Mouse (Mus musculus): Measurements from ENCODE around the gene Ift27. TPM values are rescaled to one million over a fixed set of nuclear protein-coding genes. Genes with fewer than 3 reads are reported as not detected.

The Ift27 gene
- polyA plus RNA-seq (2014; fragmentation: Nextera tagmentation; extraction: Ambion mirVana): 111 and 115 TPM in 2 replicates

DNA sequence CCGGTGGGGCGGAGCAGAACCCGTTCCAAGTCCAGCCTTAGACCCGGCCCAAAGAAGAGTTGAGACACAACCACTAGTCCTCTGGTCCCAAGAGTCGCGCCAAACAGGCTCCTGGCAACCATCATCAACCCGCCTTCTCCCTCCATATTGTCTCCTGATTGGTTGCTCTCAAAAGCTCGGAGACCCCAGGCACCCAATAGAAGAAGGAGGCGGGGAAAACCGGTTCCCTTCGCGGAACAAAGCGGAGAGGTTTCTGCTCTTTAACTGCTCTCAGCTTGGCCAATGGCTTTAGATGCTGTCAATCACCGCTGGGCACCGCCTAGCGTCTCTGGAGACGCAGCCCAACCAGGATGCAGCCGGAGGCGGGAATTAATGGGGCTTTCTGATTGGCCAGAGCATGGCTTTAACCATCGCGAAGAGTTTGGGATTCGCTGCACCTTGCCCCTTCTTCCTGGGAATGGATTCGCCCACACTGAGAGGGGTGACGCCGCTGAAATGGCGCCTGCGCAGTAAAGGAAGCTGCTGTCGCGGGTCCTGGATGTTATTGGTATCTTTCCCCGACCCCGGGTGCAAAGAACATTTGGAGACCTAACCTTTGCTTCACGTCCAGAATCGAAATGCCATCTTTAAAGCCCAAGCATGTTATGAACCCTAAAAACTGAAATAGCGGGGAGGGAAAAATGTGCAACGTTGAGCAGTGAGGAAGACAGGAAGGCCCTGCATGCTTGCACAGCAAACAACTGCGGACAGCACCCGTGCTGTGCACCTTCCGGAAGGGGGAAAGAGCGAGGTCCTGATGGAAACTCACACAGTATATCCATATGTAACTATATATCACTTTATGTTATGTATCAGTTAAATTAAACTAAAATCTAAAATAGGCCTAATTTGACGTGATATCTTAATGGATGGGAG lies at the start of gene Ift27:
Gene Ift27 (minus strand): TSS at position 136 of the 915 bp plus-strand sequence.
- Histone ChIP-seq H3K9ac (replicated peaks; ENCODE audit: low read length) (peak within 1 kb of the TSS; percentile 70), H3K9me3 (replicated peaks; ENCODE audit: control insufficient read depth, low read length) (no peaks in the 10 kb centered on the region), H3K4me1 (ENCODE audit: control insufficient read depth, insufficient read depth, low read length) (no peaks in the 10 kb centered on the region), H3K36me3 (replicated peaks; ENCODE audit: control insufficient read depth, insufficient read depth, low read depth, low read length) (no peaks in the 10 kb centered on the region), H3K27me3 (ENCODE audit: control insufficient read depth, insufficient read depth, low read length) (no peaks in the 10 kb centered on the region), H3K4me3 (ENCODE audit: low read depth, low read length) (peak within 1 kb of the TSS; percentile 53), H3K4me2 (ENCODE audit: low read depth, low read length) (peak within 1 kb of the TSS; percentile 87), H3K27ac (replicated peaks; ENCODE audit: low read depth, low read length) (no peak within 1 kb of the TSS)
- ATAC-seq (replicated peaks; ENCODE audit: insufficient number of reproducible peaks, low FRiP score, low TSS enrichment, low read depth) (peak; percentile 97), DNase-seq (ENCODE audit: low spot score) (peak; percentile 100)
- WGBS: 1% methylated on average over 40 of the region's 40 CpGs

DNA sequence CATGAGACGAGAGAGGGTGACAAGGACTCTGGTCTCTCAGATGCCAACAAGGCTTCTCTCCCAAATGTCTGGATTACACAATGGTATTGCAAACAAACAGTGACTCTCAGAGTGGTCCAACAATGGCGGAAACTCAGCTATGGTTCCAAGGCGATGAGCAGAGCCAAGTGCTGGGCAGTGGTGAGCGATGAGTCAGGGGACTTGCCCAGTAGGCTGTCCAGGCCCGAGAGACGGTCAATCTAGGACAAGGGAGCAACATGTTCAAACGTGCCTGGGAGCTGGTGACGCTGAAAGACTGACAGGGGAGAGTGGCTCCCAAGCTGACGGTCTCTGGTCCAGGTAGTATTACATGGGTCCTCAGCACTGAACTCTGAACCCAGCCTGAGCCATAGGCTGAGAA lies 41.4 kb upstream of the Ift27 start:
- Histone ChIP-seq H3K4me3 (ENCODE audit: low read depth, low read length) (no peak overlapping the region), H3K4me1 (ENCODE audit: control insufficient read depth, insufficient read depth, low read length) (no peaks in the 10 kb centered on the region), H3K9me3 (replicated peaks; ENCODE audit: control insufficient read depth, low read length) (no peaks in the 10 kb centered on the region), H3K36me3 (replicated peaks; ENCODE audit: control insufficient read depth, insufficient read depth, low read depth, low read length) (no peaks in the 10 kb centered on the region), H3K27ac (replicated peaks; ENCODE audit: low read depth, low read length) (no peak overlapping the region), H3K27me3 (ENCODE audit: control insufficient read depth, insufficient read depth, low read length) (no peaks in the 10 kb centered on the region), H3K4me2 (ENCODE audit: low read depth, low read length) (no peak overlapping the region), H3K9ac (replicated peaks; ENCODE audit: low read length) (no peak overlapping the region)
- 80% methylated on average over 9 of the region's 9 CpGs for WGBS
- DNase-seq (ENCODE audit: low spot score) (no peak), ATAC-seq (replicated peaks; ENCODE audit: insufficient number of reproducible peaks, low FRiP score, low TSS enrichment, low read depth) (no peak)

DNA sequence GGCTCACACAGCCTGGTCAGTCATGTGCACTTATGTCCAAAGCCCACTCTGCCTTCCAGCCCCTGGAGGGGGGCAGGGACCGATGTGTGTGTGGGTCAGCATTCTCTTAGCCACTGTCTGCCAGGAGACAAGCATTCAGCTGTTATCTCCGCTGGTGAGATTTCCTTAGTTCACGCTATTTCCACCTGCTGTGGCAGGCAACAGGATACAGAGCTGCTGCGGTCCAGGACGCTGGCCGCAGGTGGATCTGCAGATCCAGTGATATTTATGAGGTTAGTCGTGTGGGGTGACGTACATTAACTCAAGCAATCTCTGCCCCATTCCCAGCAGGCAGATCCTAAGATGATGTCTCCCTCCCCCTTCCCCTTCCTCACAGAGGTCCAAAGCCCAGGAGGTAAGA lies 37.5 kb upstream of the Ift27 start:
- 87% methylated on average over 8 of the region's 8 CpGs for whole genome bisulfite sequencing
- no peaks in the 10 kb centered on the region for H3K27me3 ChIP-seq (ENCODE audit: control insufficient read depth, insufficient read depth, low read length)
- DNase-seq (ENCODE audit: low spot score): no peak
- no peak for ATAC-seq (replicated peaks; ENCODE audit: insufficient number of reproducible peaks, low FRiP score, low TSS enrichment, low read depth)
- H3K9ac ChIP-seq (replicated peaks; ENCODE audit: low read length): no peak overlapping the region
- no peak overlapping the region for H3K4me2 ChIP-seq (ENCODE audit: low read depth, low read length)
- no peak overlapping the region for H3K27ac ChIP-seq (replicated peaks; ENCODE audit: low read depth, low read length)
- no peaks in the 10 kb centered on the region for H3K36me3 ChIP-seq (replicated peaks; ENCODE audit: control insufficient read depth, insufficient read depth, low read depth, low read length)
- H3K4me1 ChIP-seq (ENCODE audit: control insufficient read depth, insufficient read depth, low read length): no peaks in the 10 kb centered on the region
- H3K9me3 ChIP-seq (replicated peaks; ENCODE audit: control insufficient read depth, low read length): no peaks in the 10 kb centered on the region
- H3K4me3 ChIP-seq (ENCODE audit: low read depth, low read length): no peak overlapping the region

DNA sequence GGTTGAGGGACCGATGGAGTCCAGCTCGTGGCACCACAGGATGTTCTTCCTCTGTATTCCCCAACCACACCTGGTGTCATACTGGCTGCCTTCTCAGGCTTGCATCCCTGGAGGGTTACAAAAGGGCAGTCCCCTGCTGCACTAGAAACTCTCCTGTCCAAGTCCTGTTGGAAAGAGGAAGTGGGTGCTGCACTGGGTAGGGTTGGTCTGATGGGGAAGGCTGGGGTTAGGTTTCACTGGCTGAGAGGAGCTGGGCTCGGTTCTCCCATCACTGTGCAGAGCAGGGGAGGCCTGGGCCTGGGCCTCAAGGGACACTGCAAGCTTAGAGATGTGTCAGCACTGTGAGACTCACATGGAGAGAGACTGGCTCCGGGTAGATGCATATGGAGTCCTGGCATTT lies 36.3 kb upstream of the Ift27 start:
- 73% methylated on average over 4 of the region's 4 CpGs for WGBS

DNA sequence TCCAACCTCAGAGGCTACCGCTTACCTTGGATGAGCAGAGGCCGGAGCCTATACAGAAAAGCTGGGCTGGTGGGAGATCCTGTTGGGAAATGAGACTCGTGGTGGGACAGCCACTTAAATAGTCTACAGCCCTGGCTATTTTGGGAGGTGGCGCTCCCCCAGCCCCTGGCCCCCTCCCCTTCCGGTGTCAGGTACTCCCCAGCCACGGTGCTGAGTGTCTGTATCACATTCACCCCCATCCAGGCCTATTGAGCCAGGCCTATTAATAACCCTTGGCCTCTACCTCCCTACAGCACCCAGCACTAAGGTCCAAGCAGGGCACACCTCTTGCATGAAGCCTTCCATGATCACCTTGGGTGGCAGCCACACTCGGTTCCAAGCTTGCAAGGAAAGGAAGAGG lies 32.4 kb upstream of the Ift27 start, which contains the start of gene Pvalb:
Gene Pvalb (minus strand): TSS at position 89 of the 400 bp plus-strand sequence.
- DNase-seq (ENCODE audit: low spot score) (no peak), ATAC-seq (replicated peaks; ENCODE audit: insufficient number of reproducible peaks, low FRiP score, low TSS enrichment, low read depth) (no peak)
- H3K4me1 ChIP-seq (ENCODE audit: control insufficient read depth, insufficient read depth, low read length): no peaks in the 10 kb centered on the region; the same call in 1 of the 2 replicates
- H3K4me3 ChIP-seq (ENCODE audit: low read depth, low read length): no peak within 1 kb of the TSS
- 87% methylated on average over 7 of the region's 7 CpGs for WGBS
- H3K27me3 ChIP-seq (ENCODE audit: control insufficient read depth, insufficient read depth, low read length): peaks cover 17% of the 10 kb centered on the region
- H3K9ac ChIP-seq (replicated peaks; ENCODE audit: low read length): no peak within 1 kb of the TSS
- no peaks in the 10 kb centered on the region for H3K36me3 ChIP-seq (replicated peaks; ENCODE audit: control insufficient read depth, insufficient read depth, low read depth, low read length)
- no peak within 1 kb of the TSS for H3K4me2 ChIP-seq (ENCODE audit: low read depth, low read length)
- no peaks in the 10 kb centered on the region for H3K9me3 ChIP-seq (replicated peaks; ENCODE audit: control insufficient read depth, low read length)
- H3K27ac ChIP-seq (replicated peaks; ENCODE audit: low read depth, low read length): no peak within 1 kb of the TSS

More for the DNA sequence above, 36.3 kb upstream of the Ift27 start:
- H3K27me3 ChIP-seq (ENCODE audit: control insufficient read depth, insufficient read depth, low read length): no peaks in the 10 kb centered on the region
- H3K9me3 ChIP-seq (replicated peaks; ENCODE audit: control insufficient read depth, low read length): no peaks in the 10 kb centered on the region
- H3K9ac ChIP-seq (replicated peaks; ENCODE audit: low read length): no peak overlapping the region
- no peaks in the 10 kb centered on the region for H3K4me1 ChIP-seq (ENCODE audit: control insufficient read depth, insufficient read depth, low read length)
- H3K4me2 ChIP-seq (ENCODE audit: low read depth, low read length): no peak overlapping the region
- DNase-seq (ENCODE audit: low spot score) (no peak), ATAC-seq (replicated peaks; ENCODE audit: insufficient number of reproducible peaks, low FRiP score, low TSS enrichment, low read depth) (no peak)
- H3K27ac ChIP-seq (replicated peaks; ENCODE audit: low read depth, low read length): no peak overlapping the region
- no peaks in the 10 kb centered on the region for H3K36me3 ChIP-seq (replicated peaks; ENCODE audit: control insufficient read depth, insufficient read depth, low read depth, low read length)
- no peak overlapping the region for H3K4me3 ChIP-seq (ENCODE audit: low read depth, low read length)

DNA sequence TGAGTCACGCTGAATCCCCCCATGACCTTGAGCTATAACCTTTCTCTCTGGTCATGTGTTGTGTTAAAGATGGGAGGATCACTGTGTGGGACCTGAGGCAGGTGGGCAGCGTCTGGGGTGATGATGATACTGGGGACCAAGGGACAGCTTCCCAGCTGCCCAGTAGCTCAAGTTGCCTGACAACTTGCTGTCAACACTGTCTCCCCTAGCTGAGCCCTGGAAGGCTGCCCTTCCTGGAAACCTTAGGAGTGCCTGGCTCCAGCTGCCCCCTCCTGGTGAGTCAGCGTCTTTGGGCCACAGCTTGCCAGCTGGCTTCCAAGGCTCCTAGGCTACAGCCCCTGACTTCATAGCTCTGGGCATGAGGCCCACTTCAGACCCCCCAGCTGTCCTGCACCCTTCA lies 31.3 kb upstream of the Ift27 start:
- H3K27me3 ChIP-seq (ENCODE audit: control insufficient read depth, insufficient read depth, low read length): peaks cover 17% of the 10 kb centered on the region
- ATAC-seq (replicated peaks; ENCODE audit: insufficient number of reproducible peaks, low FRiP score, low TSS enrichment, low read depth) (no peak), DNase-seq (ENCODE audit: low spot score) (peak; percentile 23)
- H3K27ac ChIP-seq (replicated peaks; ENCODE audit: low read depth, low read length): no peak overlapping the region
- H3K4me3 ChIP-seq (ENCODE audit: low read depth, low read length): no peak overlapping the region
- H3K4me1 ChIP-seq (ENCODE audit: control insufficient read depth, insufficient read depth, low read length): no peaks in the 10 kb centered on the region; the same call in 1 of the 2 replicates
- no peaks in the 10 kb centered on the region for H3K9me3 ChIP-seq (replicated peaks; ENCODE audit: control insufficient read depth, low read length)
- H3K36me3 ChIP-seq (replicated peaks; ENCODE audit: control insufficient read depth, insufficient read depth, low read depth, low read length): no peaks in the 10 kb centered on the region
- no peak overlapping the region for H3K9ac ChIP-seq (replicated peaks; ENCODE audit: low read length)
- H3K4me2 ChIP-seq (ENCODE audit: low read depth, low read length): no peak overlapping the region
- 42% methylated on average over 3 of the region's 3 CpGs for WGBS

DNA sequence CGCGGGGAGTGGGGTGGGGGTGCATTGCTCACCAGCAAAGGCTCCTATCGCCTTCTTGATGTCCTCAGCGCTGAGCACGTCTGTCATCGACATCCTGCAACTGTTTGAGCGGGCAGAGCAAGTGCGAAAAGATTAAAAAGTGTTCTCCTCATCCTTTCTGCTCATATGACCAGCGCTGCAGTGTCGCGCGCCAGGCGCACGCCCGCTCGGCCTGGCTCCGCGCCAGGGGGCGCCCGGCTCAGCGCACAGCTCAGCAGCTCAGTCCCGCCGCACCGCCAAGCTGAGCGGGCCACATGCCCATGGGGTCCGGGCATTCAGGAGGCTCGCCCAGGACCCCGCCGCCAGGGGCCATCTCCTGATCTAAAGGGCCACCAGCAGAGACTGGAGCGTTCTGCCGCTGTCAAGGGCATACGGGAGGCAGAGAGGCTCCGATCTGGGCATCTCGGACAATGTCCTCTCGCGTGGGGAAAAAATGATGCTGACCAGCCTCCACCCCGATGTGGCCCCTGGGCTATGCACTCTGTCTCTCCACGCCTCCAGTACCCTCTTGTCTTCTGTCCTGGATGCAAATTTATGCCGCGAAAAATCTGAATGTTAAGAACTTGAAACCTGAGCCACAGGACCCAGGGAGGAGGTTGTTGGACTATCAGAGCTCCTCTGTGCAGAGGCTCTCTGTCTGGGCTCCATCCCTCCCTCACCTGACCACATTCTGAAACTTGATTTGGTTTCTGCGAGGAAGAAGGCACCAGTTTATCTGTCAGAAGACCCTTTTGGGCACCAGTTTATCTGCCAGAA lies 30.3 kb upstream of the Ift27 start:
- Histone ChIP-seq H3K27me3 (ENCODE audit: control insufficient read depth, insufficient read depth, low read length) (peaks cover 17% of the 10 kb centered on the region), H3K4me3 (ENCODE audit: low read depth, low read length) (peak overlapping the region; percentile 27), H3K4me2 (ENCODE audit: low read depth, low read length) (peak overlapping the region; percentile 63), H3K4me1 (ENCODE audit: control insufficient read depth, insufficient read depth, low read length) (no peaks in the 10 kb centered on the region; the same call in 1 of the 2 replicates), H3K36me3 (replicated peaks; ENCODE audit: control insufficient read depth, insufficient read depth, low read depth, low read length) (no peaks in the 10 kb centered on the region), H3K9me3 (replicated peaks; ENCODE audit: control insufficient read depth, low read length) (no peaks in the 10 kb centered on the region), H3K9ac (replicated peaks; ENCODE audit: low read length) (peak overlapping the region; percentile 32), H3K27ac (replicated peaks; ENCODE audit: low read depth, low read length) (no peak overlapping the region)
- peak; percentile 75; the same call in 1 of the 2 replicates for ATAC-seq (replicated peaks; ENCODE audit: insufficient number of reproducible peaks, low FRiP score, low TSS enrichment, low read depth)
- WGBS: 2% methylated on average over 41 of the region's 41 CpGs
- DNase-seq (ENCODE audit: low spot score): peak; percentile 68

Data from embryonic facial prominence, embryonic 11.5 days (tissue).